Mouse (Mus musculus) adrenal gland, adult (tissue): ENCODE measurements at regions not wholly inside any gene's neighbourhood (a gene's known extent, or its start where the extent isn't known, plus 50 kb on each side); places are given as distances from the start of the nearest gene placed in this dataset.
A peak's percentile ranks its signal among the peaks of the same experiment; 100 is the strongest.

Experiments used
- DNase-seq, 2 experiments: peaks; one replicate each; pipeline ENCODE4 v3.0.0; 2022 to 2023; ENCODE audit warnings: low spot score in 1 of 2; ENCODE audit not compliant: inconsistent age in 2 of 2

GRCm38 (mm10) chr5:148620895-148621786 lies 68.6 kb upstream of the Ubl3 start:
- DNase-seq, result no peak

- no peak for DNase-seq
These were observed 67.3 kb upstream of the Ubl3 start for GRCm38 (mm10) chr5:148619917-148620316.

- no peak for DNase-seq
These were observed 63.8 kb upstream of the Ubl3 start for GRCm38 (mm10) chr5:148616426-148616825.

GRCm38 (mm10) chr5:148615706-148616366 lies 63.2 kb upstream of the Ubl3 start:
- no peak for DNase-seq

GRCm38 (mm10) chr5:148615117-148615516 lies 62.5 kb upstream of the Ubl3 start:
- DNase-seq, result no peak

- no peak for DNase-seq
These were observed 58.7 kb upstream of the Ubl3 start for GRCm38 (mm10) chr5:148611323-148611722.

GRCm38 (mm10) chr5:148609506-148609880 lies 56.9 kb upstream of the Ubl3 start:
- no peak for DNase-seq

GRCm38 (mm10) chr5:148608857-148609505 lies 56.4 kb upstream of the Ubl3 start:
- DNase-seq, result no peak

GRCm38 (mm10) chr5:148608178-148608577 lies 55.6 kb upstream of the Ubl3 start:
- peak; percentile 15 to 39 for DNase-seq

GRCm38 (mm10) chr5:148605730-148606129 lies 53.1 kb upstream of the Ubl3 start:
- no peak for DNase-seq
